Mouse (Mus musculus) limb, embryonic 10.5 days (tissue): ENCODE measurements around the gene Pank2. TPM values are rescaled to one million over a fixed set of nuclear protein-coding genes. Genes with fewer than 3 reads are reported as not detected.
"Not testable (repeated sequence)": the region's sequence is repeated elsewhere in the genome, so short reads cannot be mapped to it uniquely, and the experiment has no call there.

Experiments used
- DNase-seq: peaks from one replicate; pipeline ENCODE4 v3.0.0-alpha.2; 2017; ENCODE audit warnings: low spot score
- H3K27ac ChIP-seq: fragments of 300-500 bp; sonication (generic); 2 replicates; pipeline ENCODE4 v1.5.1; 2016; ENCODE audit warnings: mild to moderate bottlenecking
- H3K27me3 ChIP-seq: fragments of 300-500 bp; sonication (generic); 2 replicates; pipeline ENCODE4 v1.6.1; 2016; ENCODE audit warnings: low read depth, mild to moderate bottlenecking; ENCODE audit not compliant: poor library complexity, severe bottlenecking
- H3K36me3 ChIP-seq: fragments of 300-500 bp; sonication (generic); 2 replicates; pipeline ENCODE4 v1.6.1; 2016; ENCODE audit warnings: mild to moderate bottlenecking, moderate library complexity
- H3K4me1 ChIP-seq: fragments of 300-500 bp; sonication (generic); 2 replicates; pipeline ENCODE4 v1.6.1; 2016
- H3K4me3 ChIP-seq: fragments of 300-500 bp; sonication (generic); 2 replicates; pipeline ENCODE4 v1.5.1; 2016; ENCODE audit warnings: mild to moderate bottlenecking, moderate library complexity
- H3K9me3 ChIP-seq: fragments of 300-500 bp; sonication (generic); replicated peaks from 2 replicates; pipeline ENCODE4 v1.6.1; 2016; ENCODE audit warnings: mild to moderate bottlenecking
- WGBS: fragments of 180-500 bp; shearing (Covaris S2); methylation state at CpG from one replicate; pipeline ENCODE4 v1.1.7; 2016; 5-methylcytosine and 5-hydroxymethylcytosine counted together
- polyA plus RNA-seq: library from polyadenylated mRNA; unstranded; fragments of >200 nt; fragmentation: Nextera tagmentation; extraction: Ambion mirVana; gene quantifications from 2 replicates; pipeline ENCODE4 v1.2.1, GENCODE M21; 2016

The Pank2 gene
- polyA plus RNA-seq, 1 experiment from 2014 or later, result 46.3 TPM

GRCm38 (mm10) chr2:131307822-131308221 is 45.5 kb downstream of the Pank2 start:
- no peak for DNase-seq
- Histone ChIP-seq H3K4me1 (no peaks in the 10 kb centered on the region), H3K27ac (no peak overlapping the region), H3K27me3 (no peaks in the 10 kb centered on the region), H3K36me3 (peaks cover 26% of the 10 kb centered on the region), H3K4me3 (no peak overlapping the region), H3K9me3 (no peaks in the 10 kb centered on the region)
- WGBS, result 93% methylated on average over 2 of the region's 2 CpGs

DNA sequence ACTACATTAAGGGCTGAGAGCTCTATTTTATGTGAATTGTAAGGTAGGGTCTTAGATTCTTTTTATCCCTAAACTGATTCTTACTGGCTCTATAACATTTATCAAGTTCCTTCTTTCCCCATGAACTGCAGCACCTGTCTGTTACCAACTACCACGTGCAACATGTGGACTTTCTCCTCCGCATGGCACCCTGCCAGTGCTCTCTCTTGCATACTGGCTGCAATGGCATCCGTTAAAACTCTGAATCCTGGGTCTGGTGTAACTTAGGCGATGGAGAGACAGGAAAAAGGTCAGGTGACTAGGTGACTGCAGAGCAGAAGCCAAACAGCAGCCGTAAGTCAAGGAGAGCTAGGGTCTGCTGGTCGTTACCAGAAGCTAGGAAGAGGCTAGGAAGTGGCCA is 47.0 kb downstream of the Pank2 start:
- Histone ChIP-seq H3K27me3 (no peaks in the 10 kb centered on the region), H3K36me3 (peaks cover 12% of the 10 kb centered on the region; the same call in 1 of the 2 replicates), H3K27ac (no peak overlapping the region), H3K9me3 (no peaks in the 10 kb centered on the region), H3K4me3 (no peak overlapping the region), H3K4me1 (no peaks in the 10 kb centered on the region)
- WGBS, result 67% methylated on average over 6 of the region's 6 CpGs
- no peak for DNase-seq

- no peaks in the 10 kb centered on the region for H3K9me3 ChIP-seq
- 79% methylated on average over 2 of the region's 2 CpGs for WGBS
These were observed 53.9 kb downstream of the Pank2 start for GRCm38 (mm10) chr2:131316167-131316566.

GRCm38 (mm10) chr2:131319401-131319800 is 57.1 kb downstream of the Pank2 start:
- Histone ChIP-seq H3K27ac (no peak overlapping the region), H3K4me3 (no peak overlapping the region), H3K4me1 (peaks cover 5% of the 10 kb centered on the region; the same call in 1 of the 2 replicates), H3K9me3 (no peaks in the 10 kb centered on the region), H3K36me3 (peaks cover 14% of the 10 kb centered on the region), H3K27me3 (no peaks in the 10 kb centered on the region)
- 84% methylated on average over 6 of the region's 6 CpGs for WGBS
- DNase-seq, result no peak

More at GRCm38 (mm10) chr2:131316167-131316566, 53.9 kb downstream of the Pank2 start:
- Histone ChIP-seq H3K27ac (no peak overlapping the region), H3K36me3 (peaks cover 16% of the 10 kb centered on the region), H3K27me3 (no peaks in the 10 kb centered on the region), H3K4me3 (no peak overlapping the region), H3K4me1 (peaks cover 2% of the 10 kb centered on the region; the same call in 1 of the 2 replicates)
- DNase-seq, result no peak

DNA sequence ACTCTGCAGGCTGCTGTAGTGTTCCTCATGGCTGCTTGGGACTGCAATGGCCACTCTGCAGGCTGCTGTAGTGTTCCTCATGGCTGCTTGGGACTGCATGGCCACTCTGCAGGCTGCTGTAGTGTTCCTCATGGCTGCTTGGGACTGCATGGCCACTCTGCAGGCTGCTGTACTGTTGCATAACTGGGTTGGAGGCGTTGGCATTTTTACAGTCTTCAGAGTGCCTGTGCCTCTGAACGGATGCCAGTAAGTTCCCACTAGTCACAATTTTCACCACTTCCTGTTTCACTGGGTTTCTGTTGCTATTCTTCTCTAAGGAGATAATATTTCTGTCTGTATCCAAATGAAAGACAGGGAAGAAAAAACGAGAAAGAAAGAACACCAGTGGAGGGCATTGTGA is 58.9 kb downstream of the Pank2 start:
- H3K4me1 ChIP-seq, H3K27me3 ChIP-seq, H3K4me3 ChIP-seq, DNase-seq, H3K9me3 ChIP-seq, H3K27ac ChIP-seq: not testable (repeated sequence)
- H3K36me3 ChIP-seq, result peaks cover 12% of the 10 kb centered on the region
- WGBS, result 66% methylated on average over 3 of the region's 3 CpGs

GRCm38 (mm10) chr2:131323675-131324074 is 61.4 kb downstream of the Pank2 start:
- Histone ChIP-seq H3K4me3 (no peak overlapping the region), H3K4me1 (peaks cover 5% of the 10 kb centered on the region; the same call in 1 of the 2 replicates), H3K27ac (no peak overlapping the region), H3K9me3 (no peaks in the 10 kb centered on the region), H3K27me3 (no peaks in the 10 kb centered on the region), H3K36me3 (0 out of 2 replicates have a peak, but pooled peaks cover 7% of the 10 kb centered on the region)
- no peak for DNase-seq
- 89% methylated on average over 1 of the region's 1 CpGs for WGBS

DNA sequence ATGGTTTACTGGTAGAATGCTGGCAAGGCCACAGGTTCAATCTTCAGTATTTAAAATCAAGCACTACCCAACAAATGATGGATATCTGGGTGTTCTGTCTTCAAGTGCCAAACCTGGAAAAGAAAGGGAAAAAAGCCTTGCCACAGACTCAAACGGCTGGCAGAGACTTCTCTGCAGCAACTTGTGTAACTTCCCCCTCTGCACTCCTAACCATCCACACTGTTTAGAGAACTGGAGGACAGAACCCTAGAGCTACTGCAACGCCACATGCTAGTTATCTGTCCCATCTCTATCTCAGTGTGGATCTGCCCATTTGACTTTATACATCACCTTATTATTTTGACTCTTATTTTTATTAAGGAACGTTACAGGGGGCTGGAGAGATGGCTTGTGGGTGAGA is 63.7 kb downstream of the Pank2 start:
- no peak overlapping the region for H3K4me3 ChIP-seq
- H3K36me3 ChIP-seq, result no peaks in the 10 kb centered on the region
- DNase-seq, result no peak
- H3K27me3 ChIP-seq, result no peaks in the 10 kb centered on the region
- 67% methylated on average over 3 of the region's 3 CpGs for WGBS
- H3K4me1 ChIP-seq, result peaks cover 3% of the 10 kb centered on the region; the same call in 1 of the 2 replicates
- H3K27ac ChIP-seq, result no peak overlapping the region
- H3K9me3 ChIP-seq, result no peaks in the 10 kb centered on the region

DNA sequence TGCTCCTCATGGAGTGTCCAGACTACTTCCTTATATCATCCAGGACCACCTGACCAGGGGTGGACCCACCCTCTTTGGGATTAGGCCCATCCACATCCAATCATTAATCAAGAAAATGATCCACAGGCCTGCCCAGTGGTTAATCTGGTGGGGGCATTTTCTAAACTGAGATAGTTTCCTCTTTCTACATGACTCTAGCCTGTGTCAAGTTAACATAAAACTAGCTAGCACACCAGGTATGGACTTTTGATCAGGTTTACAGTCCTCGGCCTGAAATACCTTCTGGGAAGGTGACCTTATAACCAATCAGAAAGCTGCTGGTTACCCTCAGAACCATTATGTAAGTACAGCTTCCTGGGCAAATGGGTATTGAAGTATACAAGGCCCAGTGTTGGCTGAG is 66.7 kb downstream of the Pank2 start:
- 98% methylated on average over 1 of the region's 1 CpGs for WGBS
- H3K4me1 ChIP-seq, result no peaks in the 10 kb centered on the region
- no peaks in the 10 kb centered on the region for H3K27me3 ChIP-seq
- no peaks in the 10 kb centered on the region for H3K9me3 ChIP-seq
- DNase-seq, result no peak
- H3K36me3 ChIP-seq, result no peaks in the 10 kb centered on the region
- H3K27ac ChIP-seq, result no peak overlapping the region
- H3K4me3 ChIP-seq, result no peak overlapping the region

- Histone ChIP-seq H3K4me3 (no peak overlapping the region), H3K4me1 (no peaks in the 10 kb centered on the region), H3K27me3 (no peaks in the 10 kb centered on the region), H3K27ac (no peak overlapping the region), H3K36me3 (no peaks in the 10 kb centered on the region), H3K9me3 (no peaks in the 10 kb centered on the region)
- no peak for DNase-seq
- WGBS, result 88% methylated on average over 3 of the region's 3 CpGs
These were observed 68.3 kb downstream of the Pank2 start for GRCm38 (mm10) chr2:131330548-131330947.

GRCm38 (mm10) chr2:131337602-131338001 is 75.3 kb downstream of the Pank2 start:
- no peaks in the 10 kb centered on the region for H3K9me3 ChIP-seq
- 84% methylated on average over 6 of the region's 6 CpGs for WGBS
- H3K4me1 ChIP-seq, result 0 out of 2 replicates have a peak, but pooled peaks cover 4% of the 10 kb centered on the region
- no peak for DNase-seq
- no peaks in the 10 kb centered on the region for H3K27me3 ChIP-seq
- no peak overlapping the region for H3K4me3 ChIP-seq
- H3K27ac ChIP-seq, result no peak overlapping the region
- no peaks in the 10 kb centered on the region for H3K36me3 ChIP-seq

DNA sequence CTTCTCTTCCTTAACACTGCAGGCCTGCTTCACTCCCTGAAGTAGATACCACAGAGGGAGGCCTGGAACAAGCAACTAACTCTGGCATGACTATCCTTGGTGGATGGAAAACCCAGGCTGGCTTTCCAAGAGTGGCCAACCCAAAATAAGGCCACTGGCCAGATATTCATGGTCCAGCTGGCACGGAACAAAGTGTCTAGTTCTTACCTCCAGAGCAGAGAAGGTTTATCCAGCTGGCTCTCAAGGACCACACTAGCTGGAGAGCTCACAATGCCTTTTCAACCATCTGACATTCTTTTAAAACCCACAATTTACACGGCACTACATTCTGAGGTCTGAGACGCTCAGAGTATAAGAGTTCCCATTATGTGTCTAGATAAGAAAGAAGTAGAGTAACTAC is 82.2 kb downstream of the Pank2 start:
- Histone ChIP-seq H3K36me3 (no peaks in the 10 kb centered on the region), H3K27me3 (no peaks in the 10 kb centered on the region), H3K4me1 (0 out of 2 replicates have a peak, but pooled peaks cover 5% of the 10 kb centered on the region), H3K27ac (no peak overlapping the region), H3K4me3 (no peak overlapping the region), H3K9me3 (no peaks in the 10 kb centered on the region)
- DNase-seq, result no peak
- 90% methylated on average over 3 of the region's 3 CpGs for WGBS

GRCm38 (mm10) chr2:131345556-131345955 is 83.3 kb downstream of the Pank2 start:
- no peak for DNase-seq
- no peaks in the 10 kb centered on the region for H3K36me3 ChIP-seq
- 79% methylated on average over 3 of the region's 3 CpGs for WGBS
- H3K27ac ChIP-seq, result no peak overlapping the region
- H3K27me3 ChIP-seq, result no peaks in the 10 kb centered on the region
- 0 out of 2 replicates have a peak, but pooled peaks cover 8% of the 10 kb centered on the region for H3K4me1 ChIP-seq
- H3K4me3 ChIP-seq, result no peak overlapping the region
- no peaks in the 10 kb centered on the region for H3K9me3 ChIP-seq
